Mouse (Mus musculus) lung, embryonic 14.5 days (tissue): Measurements from ENCODE around the gene Ms4a2. TPM values are rescaled to one million over a fixed set of nuclear protein-coding genes. Genes with fewer than 3 reads are reported as not detected.

ENCODE experiments used
- ATAC-seq: fragments of 200-750 bp; cut with Nextera tagmentation; 2 replicates; pipeline ENCODE4 v1.8.0; 2017; ENCODE audit warnings: mild to moderate bottlenecking, moderate TSS enrichment, moderate library complexity; ENCODE audit not compliant: insufficient read depth
- DNase-seq: peaks from one replicate; pipeline ENCODE4 v3.0.0-alpha.2; 2015
- H3K27ac ChIP-seq: fragments of 300-500 bp; sonication (generic); 2 replicates; pipeline ENCODE4 v1.5.1; 2014; ENCODE audit warnings: low read depth, mild to moderate bottlenecking, moderate library complexity
- H3K27me3 ChIP-seq: fragments of 300-500 bp; sonication (generic); 2 replicates; pipeline ENCODE4 v1.6.1; 2014; ENCODE audit warnings: low read length, control low read depth; ENCODE audit not compliant: insufficient read depth
- H3K36me3 ChIP-seq: fragments of 300-500 bp; sonication (generic); 2 replicates; pipeline ENCODE4 v1.6.1; 2014; ENCODE audit warnings: control low read depth; ENCODE audit not compliant: insufficient read depth
- H3K4me1 ChIP-seq: fragments of 300-500 bp; sonication (generic); 2 replicates; pipeline ENCODE4 v1.6.1; 2014; ENCODE audit warnings: antibody characterized with exemption, control low read depth; ENCODE audit not compliant: insufficient read depth
- H3K4me2 ChIP-seq: fragments of 300-500 bp; sonication (generic); 2 replicates; pipeline ENCODE4 v1.6.1; 2014; ENCODE audit warnings: mild to moderate bottlenecking
- H3K4me3 ChIP-seq: fragments of 300-500 bp; sonication (generic); 2 replicates; pipeline ENCODE4 v1.5.1; 2014; ENCODE audit warnings: low read depth, low read length
- H3K9ac ChIP-seq: fragments of 300-500 bp; sonication (generic); 2 replicates; pipeline ENCODE4 v1.6.1; 2014
- H3K9me3 ChIP-seq: fragments of 300-500 bp; sonication (generic); 2 replicates; pipeline ENCODE4 v1.6.1; 2016; ENCODE audit warnings: low read depth, low read length, control low read depth
- CTCF ChIP-seq: IDR thresholded peaks from 2 replicates; pipeline ENCODE4 v1.5.1; 2016; ENCODE audit warnings: antibody characterized with exemption, low read depth
- WGBS: fragments of 180-500 bp; shearing (Covaris S2); extraction: QIAGEN DNeasy Blood & Tissue Kit; methylation state at CpG from one replicate; pipeline ENCODE4 v1.1.7; 2014; 5-methylcytosine and 5-hydroxymethylcytosine counted together
- polyA plus RNA-seq: library from polyadenylated mRNA; unstranded; fragments of >200 nt; fragmentation: Nextera tagmentation; extraction: Ambion mirVana; gene quantifications from 2 replicates; pipeline ENCODE4 v1.2.1, GENCODE M21; 2014

Ms4a2 gene
- polyA plus RNA-seq, 1 experiment from 2014 or later = 0.12 TPM

GRCm38 (mm10) chr19:11613776-11614443 lies 9.6 kb downstream of the Ms4a2 start:
- 27% methylated on average over 8 of the region's 8 CpGs for WGBS
- no peak for ATAC-seq

GRCm38 (mm10) chr19:11613084-11613483 lies 10.4 kb downstream of the Ms4a2 start:
- 84% methylated on average over 1 of the region's 1 CpGs for WGBS
- no peak overlapping the region for H3K4me2 ChIP-seq
- TF ChIP-seq CTCF = no peak
- ATAC-seq (no peak), DNase-seq (no peak)
- H3K9me3 ChIP-seq = no peaks in the 10 kb centered on the region
- H3K36me3 ChIP-seq = no peaks in the 10 kb centered on the region
- no peak overlapping the region for H3K27ac ChIP-seq
- 0 out of 2 replicates have a peak, but pooled peaks cover 3% of the 10 kb centered on the region for H3K4me1 ChIP-seq
- H3K9ac ChIP-seq = no peak overlapping the region
- no peak overlapping the region for H3K4me3 ChIP-seq
- no peaks in the 10 kb centered on the region for H3K27me3 ChIP-seq

More at GRCm38 (mm10) chr19:11613776-11614443, 9.6 kb downstream of the Ms4a2 start:
- H3K9me3 ChIP-seq = no peaks in the 10 kb centered on the region
- H3K4me1 ChIP-seq = 0 out of 2 replicates have a peak, but pooled peaks cover 3% of the 10 kb centered on the region
- H3K27ac ChIP-seq = peak overlapping the region; percentile 6; the same call in 1 of the 2 replicates
- H3K27me3 ChIP-seq = no peaks in the 10 kb centered on the region
- TF ChIP-seq CTCF = no peak
- no peak overlapping the region for H3K9ac ChIP-seq
- peak; percentile 47 for DNase-seq
- no peak overlapping the region for H3K4me3 ChIP-seq
- H3K36me3 ChIP-seq = no peaks in the 10 kb centered on the region
- no peak overlapping the region for H3K4me2 ChIP-seq

GRCm38 (mm10) chr19:11612293-11612692 lies 11.2 kb downstream of the Ms4a2 start:
- WGBS = 23% methylated on average over 2 of the region's 2 CpGs

GRCm38 (mm10) chr19:11611541-11611945 lies 12.0 kb downstream of the Ms4a2 start:
- Histone ChIP-seq H3K27me3 (no peaks in the 10 kb centered on the region), H3K4me2 (no peak overlapping the region), H3K9ac (no peak overlapping the region), H3K4me3 (no peak overlapping the region), H3K4me1 (0 out of 2 replicates have a peak, but pooled peaks cover 3% of the 10 kb centered on the region), H3K36me3 (no peaks in the 10 kb centered on the region), H3K9me3 (no peaks in the 10 kb centered on the region), H3K27ac (no peak overlapping the region)
- ATAC-seq = peak; percentile 77; the same call in 1 of the 2 replicates
- peak; percentile 88 for DNase-seq
- TF ChIP-seq CTCF = peak; percentile 77
- 13% methylated on average over 6 of the region's 6 CpGs for WGBS

More at GRCm38 (mm10) chr19:11612293-11612692, 11.2 kb downstream of the Ms4a2 start:
- H3K4me2 ChIP-seq = no peak overlapping the region
- H3K4me3 ChIP-seq = no peak overlapping the region
- H3K36me3 ChIP-seq = no peaks in the 10 kb centered on the region
- no peak for TF ChIP-seq CTCF
- 0 out of 2 replicates have a peak, but pooled peaks cover 3% of the 10 kb centered on the region for H3K4me1 ChIP-seq
- ATAC-seq (no peak), DNase-seq (no peak)
- no peak overlapping the region for H3K27ac ChIP-seq
- H3K27me3 ChIP-seq = no peaks in the 10 kb centered on the region
- no peak overlapping the region for H3K9ac ChIP-seq
- H3K9me3 ChIP-seq = no peaks in the 10 kb centered on the region

- H3K27me3 ChIP-seq = no peaks in the 10 kb centered on the region
- no peaks in the 10 kb centered on the region for H3K9me3 ChIP-seq
- TF ChIP-seq CTCF = peak; percentile 79
- no peak overlapping the region for H3K4me3 ChIP-seq
- no peak overlapping the region for H3K4me2 ChIP-seq
- no peak overlapping the region for H3K27ac ChIP-seq
- ATAC-seq (no peak), DNase-seq (peak; percentile 81)
- H3K36me3 ChIP-seq = no peaks in the 10 kb centered on the region
- 6% methylated on average over 1 of the region's 1 CpGs for WGBS
- no peaks in the 10 kb centered on the region for H3K4me1 ChIP-seq
- H3K9ac ChIP-seq = no peak overlapping the region
Observed at GRCm38 (mm10) chr19:11608172-11608571, 15.3 kb downstream of the Ms4a2 start.

- 85% methylated on average over 2 of the region's 2 CpGs for WGBS
- Histone ChIP-seq H3K4me3 (no peak within 1 kb of the TSS), H3K9ac (no peak within 1 kb of the TSS), H3K36me3 (no peaks in the 10 kb centered on the region), H3K27me3 (no peaks in the 10 kb centered on the region), H3K9me3 (no peaks in the 10 kb centered on the region), H3K4me1 (no peaks in the 10 kb centered on the region), H3K4me2 (no peak within 1 kb of the TSS), H3K27ac (no peak within 1 kb of the TSS)
- no peak for DNase-seq
- ATAC-seq = no peak
- TF ChIP-seq CTCF = no peak
Observed at GRCm38 (mm10) chr19:11604603-11605002, 18.9 kb downstream of the Ms4a2 start, which contains the start of gene Ms4a6d. Ms4a6d (minus strand) TSS chr19:11604849.

GRCm38 (mm10) chr19:11602026-11602425 lies 21.5 kb downstream of the Ms4a2 start:
- no peak overlapping the region for H3K27ac ChIP-seq
- no peaks in the 10 kb centered on the region for H3K27me3 ChIP-seq
- ATAC-seq = no peak
- WGBS = 82% methylated on average over 2 of the region's 2 CpGs
- peak; percentile 63 for DNase-seq
- no peak overlapping the region for H3K4me3 ChIP-seq
- no peaks in the 10 kb centered on the region for H3K36me3 ChIP-seq
- H3K4me2 ChIP-seq = no peak overlapping the region
- H3K9ac ChIP-seq = no peak overlapping the region
- H3K4me1 ChIP-seq = no peaks in the 10 kb centered on the region
- H3K9me3 ChIP-seq = no peaks in the 10 kb centered on the region
- peak; percentile 73 for TF ChIP-seq CTCF
